In the genomic region with DNA sequence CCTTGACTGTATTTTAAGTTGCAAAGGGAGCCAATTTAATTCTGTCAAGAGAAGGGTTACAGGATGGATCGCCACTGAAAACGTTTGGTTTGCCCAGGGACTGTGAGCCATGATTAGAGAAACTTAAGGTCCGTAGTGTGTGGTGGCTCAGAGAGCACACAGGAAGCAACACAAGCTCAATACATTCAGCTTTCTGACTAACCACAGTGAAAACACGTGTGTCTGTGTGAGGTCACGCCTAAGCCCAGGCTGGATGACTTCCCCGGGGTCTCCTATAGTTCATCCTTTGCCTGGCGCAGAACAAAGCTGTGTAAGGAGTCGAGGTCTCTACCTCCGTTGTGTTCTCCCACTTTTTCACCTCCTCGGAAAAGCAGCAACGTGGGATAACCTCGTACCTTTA, we compare ENCODE assay signal across 21 mouse cellular contexts. TPM values are rescaled to one million over a fixed set of nuclear protein-coding genes. Genes with fewer than 3 reads are reported as not detected.
DNase-seq lines count a peak whose midpoint lies in the region; ATAC-seq lines count a peak whose summit lies in the region.
"Had no signal": no experiment of that assay in that cellular context is flagged by ENCODE, and none has a peak within 500 bp of the region (broad histone marks: within the 10 kb centered on the region; RNA-seq: fewer than 3 reads in every experiment).

No protein-coding gene starts in this region.

- H3K36me3 ChIP-seq in splenic B cell, adult 2 months (ENCODE audit: control insufficient read depth, insufficient read depth, low read length, poor library complexity, severe bottlenecking) = peaks cover 13% of the 10 kb centered on the region
- peaks cover 66% of the 10 kb centered on the region for H3K36me3 ChIP-seq in kidney, embryonic 14.5 days (ENCODE audit: control insufficient read depth, insufficient read depth, low read length)

- H3K4me3 ChIP-seq in kidney, embryonic 14.5 days (ENCODE audit: low read length) = no peak overlapping the region
- H3K4me3 ChIP-seq: embryonic facial prominence, embryonic 10.5 days; embryonic facial prominence, embryonic 12.5 days; forebrain, embryonic 13.5 days; forebrain, embryonic 15.5 days had no signal

- ATAC-seq in kidney, embryonic 14.5 days (ENCODE audit: low FRiP score, low TSS enrichment) = no peak
- ATAC-seq: forebrain, embryonic 13.5 days; forebrain, embryonic 15.5 days; forebrain, postnatal 0 days had no signal

- peak; percentile 40 to 41 for DNase-seq in spleen, postnatal 36 days (ENCODE audit: low spot score in 2 of 2)
- no peak for DNase-seq in spleen, postnatal 4 days (ENCODE audit: low spot score in 2 of 2)
- peak; percentile 24 for DNase-seq in CD4-positive helper T cell, adult 2 months (ENCODE audit: low read depth, low spot score)
- peak; percentile 47 for DNase-seq in induced T-regulatory cell, adult 2 months (ENCODE audit: low read depth)
- DNase-seq in splenic B cell, adult 2 months (ENCODE audit: low read depth, low spot score) = peak; percentile 62
- DNase-seq in embryo, embryonic 10 days (ENCODE audit: low spot score) = no peak
- no peak for DNase-seq in right cerebral cortex, postnatal 10 days (ENCODE audit: low spot score in 2 of 2)
- DNase-seq: adrenal gland, adult 8-10 months; adrenal gland, postnatal 25 days; cerebellum, adult 11 months; cerebellum, adult 18-20 months; cerebellum, adult 8-10 months; cerebellum, adult 9-11 months; cerebellum, postnatal 14 days; cerebellum, postnatal 36 days; forebrain, postnatal 0 days had no signal

- H3K27me3 ChIP-seq in splenic B cell, adult 2 months (ENCODE audit: control insufficient read depth, insufficient read depth, low read length, poor library complexity, severe bottlenecking) = no peaks in the 10 kb centered on the region; the same call in 1 of the 2 replicates
- no peaks in the 10 kb centered on the region for H3K27me3 ChIP-seq in kidney, embryonic 14.5 days (ENCODE audit: control insufficient read depth, insufficient read depth, low read length)
- H3K27me3 ChIP-seq: embryonic facial prominence, embryonic 12.5 days; forebrain, embryonic 13.5 days; forebrain, embryonic 15.5 days had no signal

- H3K4me1 ChIP-seq in kidney, embryonic 14.5 days (ENCODE audit: control insufficient read depth, insufficient read depth, low read length) = no peaks in the 10 kb centered on the region
- H3K4me1 ChIP-seq: forebrain, embryonic 13.5 days; forebrain, embryonic 15.5 days had no signal

- H3K4me2 ChIP-seq in kidney, embryonic 14.5 days (replicated peaks; ENCODE audit: low read depth, low read length) = no peak overlapping the region
- H3K4me2 ChIP-seq: embryonic facial prominence, embryonic 12.5 days; forebrain, embryonic 13.5 days; forebrain, embryonic 15.5 days had no signal

- H3K9ac ChIP-seq in kidney, embryonic 14.5 days (ENCODE audit: low read depth, low read length) = no peak overlapping the region
- H3K9ac ChIP-seq: embryonic facial prominence, embryonic 12.5 days; forebrain, embryonic 13.5 days; forebrain, embryonic 15.5 days; forebrain, postnatal 0 days had no signal

- H3K27ac ChIP-seq in kidney, embryonic 14.5 days (ENCODE audit: low read depth, low read length) = no peak overlapping the region
- H3K27ac ChIP-seq: embryonic facial prominence, embryonic 10.5 days; embryonic facial prominence, embryonic 12.5 days; forebrain, embryonic 13.5 days; forebrain, embryonic 15.5 days had no signal

- WGBS in kidney, embryonic 14.5 days = 94% methylated on average over 12 of the region's 12 CpGs

- no peaks in the 10 kb centered on the region for H3K9me3 ChIP-seq in kidney, embryonic 14.5 days (ENCODE audit: control insufficient read depth, low read length)
- H3K9me3 ChIP-seq: embryonic facial prominence, embryonic 10.5 days; embryonic facial prominence, embryonic 12.5 days; forebrain, embryonic 13.5 days; forebrain, embryonic 15.5 days had no signal

RNA-seq across cellular contexts. Expression of a gene that starts 27.3 kb away (rescaled TPM):
- polyA plus RNA-seq in kidney, embryonic 14.5 days (2014; fragmentation: Nextera tagmentation; extraction: Ambion mirVana) = 161 and 263 TPM in 2 replicates

Comparison
In these comparisons a context has a peak if more than half of its experiments do, and no peak if none do; other contexts are left out.
1. DNase-seq: peak in spleen, postnatal 36 days (2 of 2), CD4-positive helper T cell, adult 2 months (single experiment), induced T-regulatory cell, adult 2 months (single experiment) and splenic B cell, adult 2 months (single experiment); none in spleen, postnatal 4 days (0 of 2), embryo, embryonic 10 days (single experiment) and right cerebral cortex, postnatal 10 days (0 of 2).